Comparison of ENCODE assay signal across 9 mouse cellular contexts in the genomic region with DNA sequence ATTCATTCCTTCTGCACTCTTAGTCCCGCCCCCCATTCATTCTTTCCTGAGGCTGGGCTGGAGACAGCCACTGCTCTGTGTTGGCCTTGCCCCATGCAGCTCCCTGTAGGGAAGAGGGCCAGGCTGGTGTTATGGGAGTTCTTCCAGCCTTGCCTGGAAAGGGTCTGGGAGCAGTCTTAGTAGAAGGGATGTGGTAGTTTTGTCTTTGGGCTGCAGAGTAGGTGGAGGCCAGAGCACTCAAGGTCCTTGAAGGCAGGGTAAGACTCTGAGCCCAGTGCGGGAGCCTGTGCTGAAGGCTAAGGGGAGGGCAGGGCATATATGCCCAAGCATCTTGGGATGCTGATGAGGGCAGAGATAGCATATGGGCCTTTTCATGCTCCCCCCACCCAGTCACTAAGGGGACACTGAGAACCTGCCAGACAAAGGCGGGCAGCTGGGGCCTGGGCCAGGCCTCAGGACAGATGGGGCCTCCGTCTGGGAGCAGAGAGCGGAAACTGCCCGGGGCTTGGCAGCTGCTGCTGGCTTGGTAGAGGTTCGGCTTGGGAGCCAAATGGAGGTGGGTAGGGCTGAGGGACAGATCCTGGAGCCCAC. TPM values are rescaled to one million over a fixed set of nuclear protein-coding genes. Genes with fewer than 3 reads are reported as not detected.
A peak's percentile ranks its signal among the peaks of the same experiment; 100 is the strongest.
DNase-seq lines count a peak whose midpoint lies in the region; ATAC-seq and TF ChIP-seq lines count a peak whose summit lies in the region.
"Had no signal": no experiment of that assay in that cellular context is flagged by ENCODE, and none has a peak within 500 bp of the region (broad histone marks: within the 10 kb centered on the region; RNA-seq: fewer than 3 reads in every experiment).

No protein-coding gene starts in this region.

- DNase-seq in lung, adult 2 months = no peak
- DNase-seq in embryonic facial prominence, embryonic 10.5 days (ENCODE audit: low spot score) = peak; percentile 29
- peak; percentile 54 for DNase-seq in heart, postnatal 4 days
- DNase-seq in limb, embryonic 14.5 days (ENCODE audit: low spot score) = peak; percentile 46
- DNase-seq in stomach, postnatal 0 days (ENCODE audit: low spot score) = no peak
- no peak for DNase-seq in B cell, adult 2 months
- no peak for DNase-seq in thymus, postnatal 0 days (ENCODE audit: low spot score)

- no peak overlapping the region for H3K27ac ChIP-seq in lung, embryonic 16.5 days (ENCODE audit: low read length)
- peak overlapping the region; percentile 77 for H3K27ac ChIP-seq in embryonic facial prominence, embryonic 10.5 days (replicated peaks)
- no peak overlapping the region for H3K27ac ChIP-seq in limb, embryonic 14.5 days (replicated peaks; ENCODE audit: low read depth, low read length)
- H3K27ac ChIP-seq in stomach, postnatal 0 days (replicated peaks) = peak overlapping the region; percentile 36; the same call in 1 of the 2 replicates

- peak; percentile 41; the same call in 1 of the 2 replicates for ATAC-seq in lung, embryonic 16.5 days (ENCODE audit: low read depth)
- peak; percentile 38 for ATAC-seq in limb, embryonic 14.5 days (ENCODE audit: low FRiP score, low read depth)
- no peak for ATAC-seq in stomach, postnatal 0 days (ENCODE audit: low FRiP score, low TSS enrichment)

- TF ChIP-seq EP300 in stomach, postnatal 0 days (optimal IDR thresholded peaks at IDR 0.05) = no peak

- H3K4me2 ChIP-seq in lung, embryonic 16.5 days (ENCODE audit: low read depth, low read length) = no peak overlapping the region
- H3K4me2 ChIP-seq in limb, embryonic 14.5 days (replicated peaks; ENCODE audit: low read depth, low read length, severe bottlenecking) = no peak overlapping the region
- H3K4me2 ChIP-seq in stomach, postnatal 0 days (replicated peaks; ENCODE audit: low read depth) = no peak overlapping the region

- TF ChIP-seq POLR2A in lung, adult 2 months (IDR thresholded peaks at IDR 0.05; ENCODE audit: borderline replicate concordance, extremely low read depth, low read depth, low read length) = no peak
- no peak for TF ChIP-seq POLR2A in limb, embryonic 14.5 days (IDR thresholded peaks at IDR 0.05; ENCODE audit: borderline replicate concordance, extremely low read depth, insufficient read depth, insufficient read length)

- H3K4me1 ChIP-seq in lung, embryonic 16.5 days (replicated peaks; ENCODE audit: control insufficient read depth, insufficient read depth, low read length) = peaks cover 4% of the 10 kb centered on the region
- H3K4me1 ChIP-seq in lung, adult 2 months (ENCODE audit: control insufficient read depth, insufficient read depth, low read length) = peaks cover 7% of the 10 kb centered on the region
- H3K4me1 ChIP-seq in embryonic facial prominence, embryonic 10.5 days = peaks cover 84% of the 10 kb centered on the region
- H3K4me1 ChIP-seq in limb, embryonic 14.5 days (ENCODE audit: control insufficient read depth, insufficient read depth, low read length) = peaks cover 15% of the 10 kb centered on the region
- no peaks in the 10 kb centered on the region for H3K4me1 ChIP-seq in stomach, postnatal 0 days (replicated peaks; ENCODE audit: control insufficient read depth, insufficient read depth)

- no peaks in the 10 kb centered on the region for H3K27me3 ChIP-seq in lung, embryonic 16.5 days (ENCODE audit: control insufficient read depth, insufficient read depth, low read depth, low read length)
- H3K27me3 ChIP-seq in embryonic facial prominence, embryonic 10.5 days (replicated peaks; ENCODE audit: low read depth, poor library complexity, severe bottlenecking) = no peaks in the 10 kb centered on the region
- H3K27me3 ChIP-seq in limb, embryonic 14.5 days (ENCODE audit: control insufficient read depth, insufficient read depth, low read length) = no peaks in the 10 kb centered on the region
- no peaks in the 10 kb centered on the region for H3K27me3 ChIP-seq in stomach, postnatal 0 days (ENCODE audit: control insufficient read depth, insufficient read depth, low read length)

- no peak for TF ChIP-seq CTCF in lung, adult 2 months (IDR thresholded peaks at IDR 0.05; ENCODE audit: insufficient read depth, low read length)
- TF ChIP-seq CTCF in stomach, postnatal 0 days (IDR thresholded peaks at IDR 0.05; ENCODE audit: low read depth) = no peak

- WGBS in lung, embryonic 16.5 days = 64% methylated on average over 7 of the region's 7 CpGs
- 72% methylated on average over 7 of the region's 7 CpGs for WGBS in lung, adult 2 months
- 76% methylated on average over 7 of the region's 7 CpGs for WGBS in embryonic facial prominence, embryonic 10.5 days
- 72% methylated on average over 7 of the region's 7 CpGs for WGBS in limb, embryonic 14.5 days
- 67% methylated on average over 7 of the region's 7 CpGs for WGBS in stomach, postnatal 0 days

- no peak overlapping the region for H3K9ac ChIP-seq in lung, embryonic 16.5 days (ENCODE audit: low read length)
- no peak overlapping the region for H3K9ac ChIP-seq in limb, embryonic 14.5 days (ENCODE audit: low read depth, low read length, severe bottlenecking)
- no peak overlapping the region; the same call in 1 of the 2 replicates for H3K9ac ChIP-seq in stomach, postnatal 0 days (ENCODE audit: low read length)

- no peaks in the 10 kb centered on the region for H3K9me3 ChIP-seq in lung, embryonic 16.5 days (ENCODE audit: control insufficient read depth, low read length)
- no peaks in the 10 kb centered on the region for H3K9me3 ChIP-seq in embryonic facial prominence, embryonic 10.5 days
- no peaks in the 10 kb centered on the region for H3K9me3 ChIP-seq in limb, embryonic 14.5 days (ENCODE audit: control insufficient read depth, low read length)
- no peaks in the 10 kb centered on the region for H3K9me3 ChIP-seq in stomach, postnatal 0 days (ENCODE audit: control insufficient read depth, low read length)

- no peaks in the 10 kb centered on the region for H3K36me3 ChIP-seq in lung, embryonic 16.5 days (ENCODE audit: control insufficient read depth, insufficient read depth, low read length)
- H3K36me3 ChIP-seq in embryonic facial prominence, embryonic 10.5 days (replicated peaks) = peaks cover 5% of the 10 kb centered on the region
- H3K36me3 ChIP-seq in limb, embryonic 14.5 days (ENCODE audit: control insufficient read depth, insufficient read depth, low read length) = peaks cover 7% of the 10 kb centered on the region; the same call in 1 of the 2 replicates
- no peaks in the 10 kb centered on the region for H3K36me3 ChIP-seq in stomach, postnatal 0 days (ENCODE audit: control insufficient read depth, insufficient read depth, low read length)

- H3K4me3 ChIP-seq in lung, embryonic 16.5 days (ENCODE audit: low read length) = no peak overlapping the region
- no peak overlapping the region for H3K4me3 ChIP-seq in lung, adult 2 months (replicated peaks; ENCODE audit: extremely low read depth, low read depth, low read length)
- no peak overlapping the region for H3K4me3 ChIP-seq in embryonic facial prominence, embryonic 10.5 days
- no peak overlapping the region for H3K4me3 ChIP-seq in limb, embryonic 14.5 days (replicated peaks; ENCODE audit: low read length)
- no peak overlapping the region for H3K4me3 ChIP-seq in stomach, postnatal 0 days (ENCODE audit: low read depth, low read length)
- H3K4me3 ChIP-seq: erythroblast, embryonic 14.5 days had no signal

RNA-seq across cellular contexts. Expression of a gene that starts 12.5 kb away (rescaled TPM):
- 16.9 and 20.1 TPM in 2 replicates for polyA plus RNA-seq in lung, embryonic 16.5 days (2015; fragmentation: Nextera tagmentation; extraction: Ambion mirVana)
- polyA plus RNA-seq in lung, adult 2 months (2012; rRNA removed) = 113 and 146 TPM in 2 replicates
- 31.9 and 32.8 TPM in 2 replicates for polyA plus RNA-seq in embryonic facial prominence, embryonic 10.5 days (2016; fragmentation: Nextera tagmentation; extraction: Ambion mirVana)
- 10 to 100 TPM; 54.7 to 60.1 TPM for total RNA-seq in heart, postnatal 4 days (2021)
- 89.5 and 146 TPM in 2 replicates for polyA plus RNA-seq in limb, embryonic 14.5 days (2012; rRNA removed)
- 35.4 and 41.1 TPM in 2 replicates for polyA plus RNA-seq in limb, embryonic 14.5 days (2014; fragmentation: Nextera tagmentation; extraction: Ambion mirVana)
- 11.0 and 12.8 TPM in 2 replicates for polyA plus RNA-seq in stomach, postnatal 0 days (2015; fragmentation: Nextera tagmentation; extraction: Ambion mirVana)
- polyA plus RNA-seq in thymus, postnatal 0 days (2015; fragmentation: Nextera tagmentation; extraction: Ambion mirVana) = 4.8 and 5.1 TPM in 2 replicates

Comparison
In these comparisons a context has a peak if more than half of its experiments do, and no peak if none do; other contexts are left out.
1. H3K27ac ChIP-seq: peak in embryonic facial prominence, embryonic 10.5 days (single experiment) and stomach, postnatal 0 days (single experiment); none in lung, embryonic 16.5 days (single experiment) and limb, embryonic 14.5 days (single experiment).
2. DNase-seq: peak in embryonic facial prominence, embryonic 10.5 days (single experiment), heart, postnatal 4 days (single experiment) and limb, embryonic 14.5 days (single experiment); none in lung, adult 2 months (single experiment), stomach, postnatal 0 days (single experiment), B cell, adult 2 months (0 of 2) and thymus, postnatal 0 days (single experiment).